Mouse (Mus musculus) thymus, adult 2 months (tissue): ENCODE measurements around the gene Stn1. TPM values are rescaled to one million over a fixed set of nuclear protein-coding genes. Genes with fewer than 3 reads are reported as not detected.

ENCODE experiments used
- DNase-seq: peaks from one replicate; pipeline ENCODE4 v3.0.0; 2021
- H3K27ac ChIP-seq: fragments of 200-500 bp; 2 replicates; pipeline ENCODE4 v1.5.1; 2012; ENCODE audit warnings: low read length, control low read depth; ENCODE audit not compliant: control insufficient read depth, insufficient read depth
- H3K27me3 ChIP-seq: fragments of 200-500 bp; 2 replicates; pipeline ENCODE4 v1.6.1; 2012; ENCODE audit warnings: mild to moderate bottlenecking, low read length, moderate library complexity, mixed read lengths; ENCODE audit not compliant: control insufficient read depth, insufficient read depth
- H3K36me3 ChIP-seq: fragments of 200-500 bp; 2 replicates; pipeline ENCODE4 v1.6.1; 2012; ENCODE audit warnings: mild to moderate bottlenecking, low read length, moderate library complexity; ENCODE audit not compliant: control insufficient read depth, insufficient read depth
- H3K4me1 ChIP-seq: fragments of 200-500 bp; replicated peaks from 2 replicates; pipeline ENCODE4 v1.6.1; 2012; ENCODE audit warnings: low read length; ENCODE audit not compliant: control insufficient read depth, insufficient read depth
- H3K4me3 ChIP-seq: fragments of 200-500 bp; 2 replicates; pipeline ENCODE4 v1.5.1; 2012; ENCODE audit warnings: mild to moderate bottlenecking, low read length, control low read depth, moderate library complexity; ENCODE audit not compliant: control insufficient read depth, insufficient read depth
- CTCF ChIP-seq: fragments of 200-500 bp; IDR thresholded peaks from 2 replicates; pipeline ENCODE4 v1.5.1; 2012; ENCODE audit warnings: mild to moderate bottlenecking, control low read depth, low read length, moderate library complexity, borderline replicate concordance; ENCODE audit not compliant: control insufficient read depth, poor library complexity, insufficient read depth; ENCODE audit errors: extremely low read depth
- POLR2A ChIP-seq: fragments of 200-500 bp; IDR thresholded peaks from 2 replicates; pipeline ENCODE4 v1.6.1; 2012; ENCODE audit warnings: mild to moderate bottlenecking, low read length, control low read depth, moderate library complexity; ENCODE audit not compliant: control insufficient read depth, poor library complexity, insufficient read depth; ENCODE audit errors: extremely low read depth
- WGBS: fragments of 180-500 bp; shearing (Covaris S2); methylation state at CpG from one replicate; pipeline ENCODE4 v1.1.7; 2018; 5-methylcytosine and 5-hydroxymethylcytosine counted together
- polyA plus RNA-seq: library from polyadenylated mRNA; depleted of rRNA; stranded (reverse); fragments of >200 nt; gene quantifications from 2 replicates; pipeline ENCODE4 v1.2.3, GENCODE M21; 2012

The Stn1 gene
- polyA plus RNA-seq, 1 experiment: 24.8 TPM

GRCm38 (mm10) chr19:47488250-47488649 is 49.1 kb downstream of the Stn1 start:
- H3K27me3 ChIP-seq: no peaks in the 10 kb centered on the region
- peaks cover 5% of the 10 kb centered on the region; the same call in 1 of the 2 replicates for H3K4me1 ChIP-seq
- H3K36me3 ChIP-seq: no peaks in the 10 kb centered on the region
- no peak overlapping the region for H3K27ac ChIP-seq
- H3K4me3 ChIP-seq: no peak overlapping the region
- TF ChIP-seq CTCF (peak; percentile 62; the same call in 1 of the 2 replicates), POLR2A (no peak)
- DNase-seq: peak; percentile 47
- WGBS: 65% methylated on average over 4 of the region's 4 CpGs

- H3K27ac ChIP-seq: no peak overlapping the region
- TF ChIP-seq CTCF (no peak), POLR2A (no peak)
- H3K4me1 ChIP-seq: peaks cover 5% of the 10 kb centered on the region; the same call in 1 of the 2 replicates
- 92% methylated on average over 9 of the region's 9 CpGs for WGBS
- no peak for DNase-seq
- no peaks in the 10 kb centered on the region for H3K27me3 ChIP-seq
- H3K36me3 ChIP-seq: no peaks in the 10 kb centered on the region
- H3K4me3 ChIP-seq: no peak overlapping the region
These were observed 49.7 kb downstream of the Stn1 start for GRCm38 (mm10) chr19:47487572-47487971.

- WGBS: 26% methylated on average over 9 of the region's 9 CpGs
- Histone ChIP-seq H3K27ac (no peak overlapping the region), H3K4me3 (no peak overlapping the region), H3K36me3 (no peaks in the 10 kb centered on the region), H3K4me1 (peaks cover 5% of the 10 kb centered on the region; the same call in 1 of the 2 replicates), H3K27me3 (no peaks in the 10 kb centered on the region)
- no peak for DNase-seq
- TF ChIP-seq CTCF (no peak), POLR2A (no peak)
These were observed 51.2 kb downstream of the Stn1 start for GRCm38 (mm10) chr19:47485997-47486566.

GRCm38 (mm10) chr19:47484110-47484509 is 53.2 kb downstream of the Stn1 start:
- H3K4me1 ChIP-seq: peaks cover 5% of the 10 kb centered on the region; the same call in 1 of the 2 replicates
- TF ChIP-seq POLR2A (no peak), CTCF (no peak)
- 93% methylated on average over 3 of the region's 3 CpGs for WGBS
- no peak for DNase-seq
- H3K27me3 ChIP-seq: no peaks in the 10 kb centered on the region
- no peak overlapping the region for H3K27ac ChIP-seq
- no peaks in the 10 kb centered on the region for H3K36me3 ChIP-seq
- no peak overlapping the region for H3K4me3 ChIP-seq

- peaks cover 5% of the 10 kb centered on the region; the same call in 1 of the 2 replicates for H3K4me1 ChIP-seq
- WGBS: 73% methylated on average over 3 of the region's 3 CpGs
- no peak for DNase-seq
- H3K4me3 ChIP-seq: no peak overlapping the region
- H3K27me3 ChIP-seq: no peaks in the 10 kb centered on the region
- H3K27ac ChIP-seq: no peak overlapping the region
- H3K36me3 ChIP-seq: no peaks in the 10 kb centered on the region
- no peak for TF ChIP-seq CTCF
- TF ChIP-seq POLR2A: no peak
These were observed 54.0 kb downstream of the Stn1 start for GRCm38 (mm10) chr19:47483346-47483745.

- WGBS: 95% methylated on average over 3 of the region's 3 CpGs
- Histone ChIP-seq H3K4me1 (no peaks in the 10 kb centered on the region), H3K36me3 (no peaks in the 10 kb centered on the region), H3K27me3 (no peaks in the 10 kb centered on the region), H3K27ac (no peak overlapping the region), H3K4me3 (no peak overlapping the region)
- no peak for TF ChIP-seq CTCF
- no peak for DNase-seq
These were observed 63.9 kb downstream of the Stn1 start for GRCm38 (mm10) chr19:47473453-47473852.

GRCm38 (mm10) chr19:47472881-47473400 is 64.4 kb downstream of the Stn1 start:
- no peaks in the 10 kb centered on the region for H3K36me3 ChIP-seq
- no peak for TF ChIP-seq CTCF
- TF ChIP-seq POLR2A: no peak
- 89% methylated on average over 15 of the region's 15 CpGs for WGBS

More at GRCm38 (mm10) chr19:47472881-47473400, 64.4 kb downstream of the Stn1 start:
- no peak for DNase-seq
- no peak overlapping the region for H3K4me3 ChIP-seq
- H3K27ac ChIP-seq: no peak overlapping the region
- no peaks in the 10 kb centered on the region for H3K4me1 ChIP-seq
- no peaks in the 10 kb centered on the region for H3K27me3 ChIP-seq
